Mouse (Mus musculus) frontal cortex, postnatal 10 days (tissue): Measurements from ENCODE around the gene Dglucy.

Source experiments
- DNase-seq, 2 experiments: peaks; one replicate each; pipeline ENCODE4 v3.0.0; 2022; ENCODE audit warnings: low spot score in 2 of 2, mixed read lengths in 1 of 2

Dglucy gene

GRCm38 (mm10) chr12:100778934-100779865 lies at the start of gene Dglucy:
TSS of gene Dglucy (plus strand) at chr12:100779057.
- peak; percentile 83 to 86 for DNase-seq

GRCm38 (mm10) chr12:100735156-100735555 lies 43.7 kb upstream of the Dglucy start:
- no peak for DNase-seq

GRCm38 (mm10) chr12:100735581-100735980 lies 43.3 kb upstream of the Dglucy start:
- no peak for DNase-seq

- DNase-seq, result no peak
Observed at GRCm38 (mm10) chr12:100738498-100738897, 40.4 kb upstream of the Dglucy start.

- no peak for DNase-seq
Observed at GRCm38 (mm10) chr12:100739011-100739570, 39.8 kb upstream of the Dglucy start.

- DNase-seq, result no peak
Observed at GRCm38 (mm10) chr12:100740313-100740712, 38.5 kb upstream of the Dglucy start.

GRCm38 (mm10) chr12:100742468-100742867 lies 36.4 kb upstream of the Dglucy start:
- no peak for DNase-seq

- DNase-seq, result no peak
Observed at GRCm38 (mm10) chr12:100752977-100753376, 25.9 kb upstream of the Dglucy start.

- no peak for DNase-seq
Observed at GRCm38 (mm10) chr12:100753716-100754115, 25.1 kb upstream of the Dglucy start.

- DNase-seq, result no peak
Observed at GRCm38 (mm10) chr12:100757427-100757826, 21.4 kb upstream of the Dglucy start.

GRCm38 (mm10) chr12:100762663-100763425 lies 16.0 kb upstream of the Dglucy start:
- DNase-seq, result no peak

GRCm38 (mm10) chr12:100764329-100765018 lies 14.4 kb upstream of the Dglucy start:
- no peak for DNase-seq

GRCm38 (mm10) chr12:100769871-100770270 lies 9.0 kb upstream of the Dglucy start:
- no peak for DNase-seq

GRCm38 (mm10) chr12:100770765-100771164 lies 8.1 kb upstream of the Dglucy start:
- DNase-seq, result no peak

GRCm38 (mm10) chr12:100772230-100772984 lies 6.5 kb upstream of the Dglucy start:
- peak; percentile 50 to 57 for DNase-seq

- no peak for DNase-seq
Observed at GRCm38 (mm10) chr12:100774756-100775155, 4.1 kb upstream of the Dglucy start.

- no peak for DNase-seq
Observed at GRCm38 (mm10) chr12:100775291-100775690, 3.6 kb upstream of the Dglucy start.

GRCm38 (mm10) chr12:100775911-100776581 lies 2.8 kb upstream of the Dglucy start:
- DNase-seq, result no peak

- no peak for DNase-seq
Observed at GRCm38 (mm10) chr12:100776991-100777390, 1.9 kb upstream of the Dglucy start.

GRCm38 (mm10) chr12:100778276-100778933 lies 452 bp upstream of the Dglucy start:
- no peak for DNase-seq
